Comparison of ENCODE assay signal across 28 mouse cellular contexts in the genomic region with DNA sequence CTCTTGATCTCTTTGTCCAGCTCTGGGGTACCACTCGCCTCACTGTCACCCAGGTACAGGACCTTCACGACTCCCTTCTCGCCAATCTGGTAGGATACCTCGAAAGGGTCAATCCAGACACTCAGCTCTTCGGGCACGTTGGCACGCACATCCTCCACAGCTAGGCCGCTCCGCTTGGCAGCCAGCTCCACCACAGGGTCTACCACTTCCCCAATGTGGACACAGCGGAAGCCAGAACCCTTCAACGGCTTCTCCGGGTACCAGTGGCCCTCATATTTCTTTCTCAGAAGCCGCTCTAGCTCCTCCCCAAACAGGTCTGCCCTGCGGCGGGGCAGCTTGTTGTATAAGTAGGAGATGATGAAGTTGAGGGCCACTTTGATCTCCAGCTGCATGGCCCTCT. TPM values are rescaled to one million over a fixed set of nuclear protein-coding genes. Genes with fewer than 3 reads are reported as not detected.
DNase-seq lines count a peak whose midpoint lies in the region; ATAC-seq and TF ChIP-seq lines count a peak whose summit lies in the region.
"Had no signal": no experiment of that assay in that cellular context is flagged by ENCODE, and none has a peak within 500 bp of the region (broad histone marks: within the 10 kb centered on the region; RNA-seq: fewer than 3 reads in every experiment).

No protein-coding gene starts in this region.

- no peak overlapping the region for H3K4me3 ChIP-seq in liver, postnatal 0 days (ENCODE audit: low read depth, low read length)
- no peak overlapping the region for H3K4me3 ChIP-seq in liver, embryonic 12.5 days
- no peak overlapping the region for H3K4me3 ChIP-seq in forebrain, embryonic 11.5 days (ENCODE audit: low read depth, low read length)
- H3K4me3 ChIP-seq: embryonic facial prominence, embryonic 12.5 days; forebrain, embryonic 15.5 days; heart, embryonic 15.5 days; kidney, embryonic 15.5 days; left cerebral cortex, adult 2 months had no signal

- peak overlapping the region; percentile 14; the same call in 1 of the 2 replicates for H3K27ac ChIP-seq in liver, postnatal 0 days (ENCODE audit: low read depth)
- no peak overlapping the region for H3K27ac ChIP-seq in liver, embryonic 12.5 days
- no peak overlapping the region for H3K27ac ChIP-seq in forebrain, embryonic 11.5 days (ENCODE audit: low read depth, low read length)
- H3K27ac ChIP-seq: forebrain, embryonic 15.5 days; heart, embryonic 15.5 days; kidney, embryonic 15.5 days; stomach, postnatal 0 days had no signal

- no peak for TF ChIP-seq EP300 in liver, postnatal 0 days (IDR thresholded peaks at IDR 0.05; ENCODE audit: low read depth)

- no peak for ATAC-seq in liver, postnatal 0 days
- ATAC-seq in liver, embryonic 12.5 days: no peak
- peak; percentile 64 for ATAC-seq in common myeloid progenitor, adult 5-6 weeks (replicated peaks; ENCODE audit: low read depth, poor library complexity, severe bottlenecking)
- peak; percentile 70 for ATAC-seq in megakaryocyte, adult 5-6 weeks (ENCODE audit: poor library complexity, severe bottlenecking)
- ATAC-seq in forebrain, embryonic 11.5 days (replicated peaks; ENCODE audit: low FRiP score): no peak
- ATAC-seq: forebrain, embryonic 15.5 days; hindbrain, embryonic 16.5 days; intestine, embryonic 16.5 days had no signal

- no peak for DNase-seq in liver, postnatal 0 days
- peak; percentile 33 to 40 for DNase-seq in thymus, postnatal 36 days
- no peak for DNase-seq in forebrain, embryonic 11.5 days (ENCODE audit: low spot score)
- DNase-seq in B cell, adult 2 months: no peak
- DNase-seq: adrenal gland, postnatal 14 days; cerebellum, adult 18-20 months; heart, postnatal 4 days; kidney, postnatal 4 days; layer of hippocampus, adult 9-11 months; left cerebral cortex, postnatal 4 days; liver; lung, embryonic 14.5 days; lung, postnatal 4 days; midbrain, embryonic 14.5 days; retina, postnatal 1 day; right cerebral cortex, postnatal 4 days had no signal

- H3K27me3 ChIP-seq in liver, postnatal 0 days (ENCODE audit: insufficient read depth, low read length): no peaks in the 10 kb centered on the region
- H3K27me3 ChIP-seq in liver, embryonic 12.5 days (replicated peaks): no peaks in the 10 kb centered on the region
- H3K27me3 ChIP-seq in forebrain, embryonic 11.5 days (ENCODE audit: control insufficient read depth, insufficient read depth, low read length): no peaks in the 10 kb centered on the region
- H3K27me3 ChIP-seq: embryonic facial prominence, embryonic 12.5 days; forebrain, embryonic 15.5 days; heart, embryonic 15.5 days; kidney, embryonic 15.5 days had no signal

- H3K4me2 ChIP-seq in liver, postnatal 0 days (ENCODE audit: low read depth, low read length): no peak overlapping the region
- no peak overlapping the region for H3K4me2 ChIP-seq in liver, embryonic 12.5 days
- no peak overlapping the region for H3K4me2 ChIP-seq in forebrain, embryonic 11.5 days (ENCODE audit: low read depth, low read length, severe bottlenecking)
- H3K4me2 ChIP-seq: embryonic facial prominence, embryonic 12.5 days; forebrain, embryonic 15.5 days; heart, embryonic 15.5 days; kidney, embryonic 15.5 days; lung, embryonic 14.5 days had no signal

- H3K4me1 ChIP-seq in liver, postnatal 0 days (ENCODE audit: insufficient read depth): peaks cover 9% of the 10 kb centered on the region
- peaks cover 42% of the 10 kb centered on the region for H3K4me1 ChIP-seq in liver, embryonic 12.5 days
- peaks cover 2% of the 10 kb centered on the region; the same call in 1 of the 2 replicates for H3K4me1 ChIP-seq in forebrain, embryonic 11.5 days (replicated peaks; ENCODE audit: control insufficient read depth, insufficient read depth, low read length)

- H3K9me3 ChIP-seq in liver, postnatal 0 days (ENCODE audit: low read length): no peaks in the 10 kb centered on the region
- no peaks in the 10 kb centered on the region for H3K9me3 ChIP-seq in liver, embryonic 12.5 days (replicated peaks)
- no peaks in the 10 kb centered on the region for H3K9me3 ChIP-seq in forebrain, embryonic 11.5 days (ENCODE audit: control insufficient read depth, low read length)
- H3K9me3 ChIP-seq: embryonic facial prominence, embryonic 12.5 days; forebrain, embryonic 15.5 days; G1E; heart, embryonic 15.5 days; kidney, embryonic 15.5 days had no signal

- TF ChIP-seq CTCF in liver, postnatal 0 days (IDR thresholded peaks at IDR 0.05; ENCODE audit: low read depth): no peak

- peaks cover 37% of the 10 kb centered on the region for H3K36me3 ChIP-seq in liver, postnatal 0 days (replicated peaks; ENCODE audit: insufficient read depth, low read length)
- H3K36me3 ChIP-seq in liver, embryonic 12.5 days: peaks cover 78% of the 10 kb centered on the region
- H3K36me3 ChIP-seq in forebrain, embryonic 11.5 days (ENCODE audit: control insufficient read depth, insufficient read depth, low read length): peaks cover 6% of the 10 kb centered on the region; the same call in 1 of the 2 replicates

- H3K9ac ChIP-seq in liver, postnatal 0 days (replicated peaks): no peak overlapping the region
- H3K9ac ChIP-seq in liver, embryonic 12.5 days: no peak overlapping the region
- no peak overlapping the region for H3K9ac ChIP-seq in forebrain, embryonic 11.5 days (ENCODE audit: low read length)
- H3K9ac ChIP-seq: embryonic facial prominence, embryonic 12.5 days; forebrain, embryonic 15.5 days; heart, embryonic 15.5 days; kidney, embryonic 15.5 days; lung, embryonic 14.5 days had no signal

- WGBS in liver, postnatal 0 days (ENCODE audit: insufficient replicate concordance): 84% methylated on average over 15 of the region's 15 CpGs
- WGBS in liver, embryonic 12.5 days (ENCODE audit: insufficient replicate concordance): 92% methylated on average over 15 of the region's 15 CpGs
- 95% methylated on average over 15 of the region's 15 CpGs for WGBS in forebrain, embryonic 11.5 days

RNA-seq across cellular contexts. Expression of a gene that starts 7.2 kb away (rescaled TPM):
- 10.9 and 12.3 TPM in 2 replicates for polyA plus RNA-seq in liver, postnatal 0 days (2015; fragmentation: Nextera tagmentation; extraction: Ambion mirVana)
- 12.8 and 14.5 TPM in 2 replicates for polyA plus RNA-seq in liver, embryonic 12.5 days (2016; fragmentation: Nextera tagmentation; extraction: Ambion mirVana)
- total RNA-seq in common myeloid progenitor, adult 5-6 weeks (2017): 26.1 and 27.0 TPM in 2 replicates
- 36.1 and 38.2 TPM in 2 replicates for total RNA-seq in megakaryocyte, adult 5-6 weeks (2015)
- 20.3 and 23.8 TPM in 2 replicates for total RNA-seq in megakaryocyte, adult 5-6 weeks (2017)
- polyA plus RNA-seq in forebrain, embryonic 11.5 days (2014; fragmentation: Nextera tagmentation; extraction: Ambion mirVana): 22.1 and 23.6 TPM in 2 replicates

RNA-seq across cellular contexts. Expression of a gene that starts 20.3 kb away (rescaled TPM):
- polyA plus RNA-seq in liver, postnatal 0 days (2015; fragmentation: Nextera tagmentation; extraction: Ambion mirVana): 61.5 and 63.0 TPM in 2 replicates
- 140 and 145 TPM in 2 replicates for polyA plus RNA-seq in liver, embryonic 12.5 days (2016; fragmentation: Nextera tagmentation; extraction: Ambion mirVana)
- 65.8 and 125 TPM in 2 replicates for total RNA-seq in common myeloid progenitor, adult 5-6 weeks (2017)
- total RNA-seq in megakaryocyte, adult 5-6 weeks (2015): 65.3 and 85.6 TPM in 2 replicates
- total RNA-seq in megakaryocyte, adult 5-6 weeks (2017): 30.1 and 34.0 TPM in 2 replicates
- 186 and 216 TPM in 2 replicates for polyA plus RNA-seq in forebrain, embryonic 11.5 days (2014; fragmentation: Nextera tagmentation; extraction: Ambion mirVana)

RNA-seq across cellular contexts. Expression of a gene that starts 20.7 kb away (rescaled TPM):
- polyA plus RNA-seq in liver, postnatal 0 days (2015; fragmentation: Nextera tagmentation; extraction: Ambion mirVana): 86.7 and 87.0 TPM in 2 replicates
- polyA plus RNA-seq in liver, embryonic 12.5 days (2016; fragmentation: Nextera tagmentation; extraction: Ambion mirVana): 131 and 132 TPM in 2 replicates
- total RNA-seq in common myeloid progenitor, adult 5-6 weeks (2017): 132 and 149 TPM in 2 replicates
- total RNA-seq in megakaryocyte, adult 5-6 weeks (2015): 47.0 and 58.7 TPM in 2 replicates
- 82.3 and 89.4 TPM in 2 replicates for total RNA-seq in megakaryocyte, adult 5-6 weeks (2017)
- 169 and 171 TPM in 2 replicates for polyA plus RNA-seq in forebrain, embryonic 11.5 days (2014; fragmentation: Nextera tagmentation; extraction: Ambion mirVana)

RNA-seq across cellular contexts. Expression of a gene that starts 49.2 kb away (rescaled TPM):
- polyA plus RNA-seq in liver, postnatal 0 days (2015; fragmentation: Nextera tagmentation; extraction: Ambion mirVana): 14.0 and 16.3 TPM in 2 replicates
- polyA plus RNA-seq in liver, embryonic 12.5 days (2016; fragmentation: Nextera tagmentation; extraction: Ambion mirVana): 8.4 and 9.5 TPM in 2 replicates
- 11.3 and 20.6 TPM in 2 replicates for total RNA-seq in common myeloid progenitor, adult 5-6 weeks (2017)
- 3.1 and 3.3 TPM in 2 replicates for total RNA-seq in megakaryocyte, adult 5-6 weeks (2015)
- 6.5 and 8.6 TPM in 2 replicates for total RNA-seq in megakaryocyte, adult 5-6 weeks (2017)
- 16.8 and 17.4 TPM in 2 replicates for polyA plus RNA-seq in forebrain, embryonic 11.5 days (2014; fragmentation: Nextera tagmentation; extraction: Ambion mirVana)

Comparison
In these comparisons a context has a peak if more than half of its experiments do, and no peak if none do; other contexts are left out.
1. ATAC-seq: peak in common myeloid progenitor, adult 5-6 weeks (single experiment) and megakaryocyte, adult 5-6 weeks (single experiment); none in liver, postnatal 0 days (single experiment), liver, embryonic 12.5 days (single experiment) and forebrain, embryonic 11.5 days (single experiment).
2. DNase-seq: peak in thymus, postnatal 36 days (2 of 2); none in liver, postnatal 0 days (single experiment), forebrain, embryonic 11.5 days (single experiment) and B cell, adult 2 months (0 of 2).